Mouse (Mus musculus) frontal cortex, adult 2 months (tissue): ENCODE data around the gene Gm45021. TPM values are rescaled to one million over a fixed set of nuclear protein-coding genes. Genes with fewer than 3 reads are reported as not detected.

Source experiments
- DNase-seq, 2 experiments: peaks; one replicate each; pipeline ENCODE4 v3.0.0; 2022; ENCODE audit warnings: low spot score in 1 of 2; ENCODE audit errors: extremely low spot score in 1 of 2
- polyA plus RNA-seq: library from polyadenylated mRNA; depleted of rRNA; stranded (reverse); fragments of >200 nt; gene quantifications from 2 replicates; pipeline ENCODE4 v1.2.3, GENCODE M21; 2012; rRNA removed

The Gm45021 gene
- not detected in 2 replicates for polyA plus RNA-seq

DNA sequence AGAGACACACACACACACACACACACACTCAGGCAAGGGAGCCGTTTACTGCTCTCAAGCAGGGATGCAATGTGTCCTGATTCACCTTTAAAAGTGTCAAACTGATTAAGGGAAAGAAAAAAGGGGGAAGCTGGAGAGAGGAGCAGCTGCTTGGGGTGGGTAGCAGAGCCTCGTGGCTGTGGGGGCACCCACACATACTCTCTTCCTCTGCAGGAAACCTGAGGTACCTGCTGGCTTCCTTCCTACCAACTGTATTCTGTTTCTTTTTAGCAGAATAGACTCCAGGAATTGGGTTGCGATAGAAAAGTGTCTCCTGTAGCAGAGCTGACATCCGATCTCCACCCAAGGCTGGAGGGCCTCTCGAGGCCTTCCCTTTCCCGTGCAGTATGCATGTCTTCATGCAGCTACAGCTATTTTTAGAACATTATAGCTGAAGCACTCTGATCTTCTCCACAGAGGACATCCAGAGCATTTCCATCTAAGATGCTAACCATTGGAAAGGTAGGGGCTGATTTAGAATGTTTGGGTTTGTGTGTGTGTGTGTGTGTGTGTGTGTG lies at the start of gene Gm45021:
Gene Gm45021, plus strand, starts transcription at position 417 of the 557 bp plus-strand sequence.
- no peak for DNase-seq

DNA sequence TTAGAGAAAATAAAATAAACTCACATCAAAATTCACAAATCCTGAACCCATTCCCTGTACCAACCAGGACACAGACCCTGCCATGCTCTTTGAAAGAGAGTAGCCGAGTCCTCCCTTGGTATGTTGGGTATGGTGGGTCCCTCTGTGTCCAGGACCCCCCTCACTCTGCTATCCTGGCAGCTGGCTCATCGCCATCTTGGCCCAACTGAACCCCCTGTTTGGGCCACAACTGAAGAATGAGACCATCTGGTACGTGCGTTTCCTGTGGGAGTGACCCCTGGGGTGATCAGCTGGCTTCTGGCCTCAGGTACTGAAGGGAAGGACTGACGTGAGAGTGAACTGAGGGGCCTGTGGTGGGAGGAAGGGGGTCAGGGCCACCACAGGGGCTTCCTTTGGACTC lies 49.5 kb upstream of the Gm45021 start:
- DNase-seq = no peak

DNA sequence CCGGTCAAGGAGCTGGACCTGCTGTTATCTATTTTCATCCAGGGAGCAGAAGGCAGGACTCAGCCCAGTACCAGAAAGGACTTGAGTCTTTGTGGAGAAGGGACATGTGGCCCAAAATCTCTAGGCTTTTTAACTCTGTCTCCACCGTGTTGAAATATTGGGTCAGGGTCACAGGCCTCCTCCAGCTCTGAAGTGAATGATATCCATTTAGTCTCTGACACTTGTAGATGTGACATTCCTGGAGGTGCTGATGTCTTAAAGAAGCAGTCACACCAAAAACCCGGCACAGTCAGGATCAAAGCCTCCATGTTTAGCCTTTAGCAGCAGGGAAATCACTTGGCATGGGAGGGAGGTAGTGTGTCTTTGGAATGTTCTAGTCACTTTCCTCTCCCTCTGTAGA lies 48.7 kb upstream of the Gm45021 start:
- no peak for DNase-seq

DNA sequence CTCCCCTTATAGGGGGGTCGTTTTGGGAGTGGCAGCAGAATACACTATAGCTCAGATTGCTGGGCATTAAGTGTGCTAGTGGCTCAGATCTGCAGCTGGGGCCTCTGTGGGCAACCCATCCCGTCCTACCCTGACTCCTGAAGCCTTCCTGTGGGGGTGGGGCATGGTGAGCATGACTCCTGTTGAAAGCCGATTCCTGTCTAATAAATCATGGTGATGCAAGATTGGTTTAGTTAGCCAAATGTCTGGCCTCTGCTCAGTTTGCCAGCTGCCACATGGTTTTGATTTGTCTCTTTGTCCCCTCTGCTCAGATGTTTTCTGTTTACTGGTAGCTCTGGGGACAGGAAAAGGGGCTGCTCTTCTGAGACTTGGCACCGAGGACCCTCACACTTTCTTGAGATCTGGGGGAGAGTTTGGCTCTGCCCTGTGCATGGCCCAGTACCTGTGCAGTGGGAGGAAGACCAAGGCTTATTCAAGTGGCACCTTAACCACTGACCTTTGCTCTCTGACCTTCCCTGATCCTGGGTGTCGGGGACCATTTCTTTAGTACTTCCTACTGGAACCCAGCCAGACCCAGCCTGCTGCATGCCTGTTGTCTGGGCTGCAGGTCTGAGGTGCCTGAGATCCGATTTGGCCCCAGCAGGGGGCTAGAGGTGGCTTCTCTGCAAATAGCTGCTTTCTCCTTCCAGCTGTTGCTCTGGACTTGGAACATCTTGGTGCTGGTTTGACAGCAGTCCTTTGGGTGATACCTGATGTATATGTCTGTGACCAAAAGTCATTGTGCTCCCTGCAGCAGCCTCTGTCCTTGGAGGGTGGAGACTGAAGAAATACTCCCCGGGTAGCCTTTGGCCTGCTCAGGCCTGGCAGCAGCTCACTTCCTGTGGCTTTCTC lies 47.6 kb upstream of the Gm45021 start:
- no peak for DNase-seq

DNA sequence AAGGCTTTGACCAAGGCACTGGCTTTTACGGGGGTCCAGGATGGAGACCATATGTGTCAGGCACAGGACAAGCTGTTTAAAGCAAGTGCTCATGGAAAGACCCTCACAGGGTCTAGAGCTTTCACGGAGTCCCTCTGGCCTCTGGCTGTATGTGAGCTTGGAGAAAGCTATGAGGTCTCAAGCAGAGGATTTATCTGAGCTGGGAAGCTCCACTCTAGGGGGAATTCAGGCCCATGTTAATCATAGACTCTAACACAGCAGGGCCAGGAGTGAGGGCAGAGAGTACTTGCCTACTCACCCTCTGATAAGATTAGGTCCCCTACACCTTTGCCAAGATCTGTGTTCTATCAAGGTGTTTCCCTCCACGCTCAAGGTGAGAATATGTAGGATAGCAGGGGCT lies 46.8 kb upstream of the Gm45021 start:
- DNase-seq = no peak

DNA sequence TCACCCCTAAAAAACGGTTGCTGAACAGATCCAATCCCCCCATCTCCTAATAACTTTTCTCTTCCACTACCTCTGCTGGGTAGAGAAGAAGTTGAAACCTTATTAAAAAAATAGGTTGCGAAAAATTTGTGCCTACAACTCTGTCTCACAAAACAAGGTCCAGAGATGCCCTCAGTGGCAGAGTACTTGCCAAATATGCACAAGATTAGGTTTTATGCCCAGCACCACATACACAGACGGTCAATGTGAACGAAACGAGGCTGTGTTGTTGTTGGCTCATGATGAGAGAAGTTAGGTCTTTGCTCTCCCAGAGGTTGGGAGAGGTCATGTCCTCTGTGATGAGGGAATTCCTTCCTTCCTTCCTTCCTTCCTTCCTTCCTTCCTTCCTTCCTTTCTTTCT lies 44.2 kb upstream of the Gm45021 start:
- DNase-seq = no peak

DNA sequence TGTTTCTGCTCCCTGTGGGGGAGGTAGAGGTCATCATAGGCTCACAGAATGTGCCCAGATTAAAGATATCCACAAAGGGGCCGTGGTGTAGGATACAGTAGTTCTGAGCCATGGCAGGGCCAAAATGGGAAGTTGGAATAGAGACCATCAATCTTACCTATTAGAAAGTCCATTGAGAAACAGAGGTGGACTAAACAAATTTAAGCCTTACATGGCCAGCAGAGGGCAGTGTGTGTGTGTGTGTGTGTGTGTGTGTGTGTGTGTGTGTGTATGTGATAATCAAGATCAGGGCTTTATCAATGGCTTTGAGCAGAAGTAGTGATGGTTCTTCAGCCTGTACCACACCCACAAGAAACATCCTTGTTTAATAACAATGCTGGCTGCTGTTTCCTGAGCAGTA lies 43.1 kb upstream of the Gm45021 start:
- peak in 1 of 2 experiments; percentile 45 for DNase-seq

DNA sequence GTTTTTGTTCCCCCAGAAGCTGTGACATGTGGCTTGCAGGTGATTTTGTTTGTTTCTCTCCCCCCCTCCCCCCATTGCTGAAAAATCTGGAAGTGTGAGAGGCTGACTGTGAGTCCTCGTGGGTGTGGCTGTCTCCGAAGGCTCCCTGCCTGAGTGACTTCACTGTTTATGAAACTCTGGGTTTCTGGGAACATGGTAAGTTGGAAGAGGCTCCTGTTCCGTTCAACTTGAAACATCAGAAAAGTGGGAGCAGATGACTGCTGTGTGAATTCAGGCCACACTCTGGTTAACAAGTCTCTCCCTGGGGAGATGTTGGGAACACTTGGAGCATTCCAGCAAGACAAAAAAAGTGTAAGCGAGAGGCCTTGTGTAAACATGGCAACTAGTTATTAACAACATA lies 42.6 kb upstream of the Gm45021 start:
- DNase-seq = no peak

DNA sequence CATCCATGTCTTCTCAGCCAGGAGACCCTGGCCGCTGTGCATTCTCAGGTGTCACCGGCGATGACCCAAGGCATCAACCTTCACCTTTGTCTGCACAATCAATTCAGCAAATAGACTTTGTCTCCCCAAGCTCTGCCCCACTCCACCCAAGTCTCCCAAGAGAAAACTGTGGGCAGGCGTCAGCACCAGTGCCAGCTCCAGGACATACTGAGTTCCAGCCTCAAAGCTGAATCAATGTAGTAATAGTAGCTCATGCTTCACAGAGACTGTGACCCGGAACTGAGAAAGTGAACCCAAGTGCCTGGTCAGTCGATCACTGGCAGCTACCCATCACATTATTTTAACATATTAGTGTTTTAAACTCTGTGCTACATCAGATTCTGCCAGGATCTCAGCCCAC lies 41.1 kb upstream of the Gm45021 start:
- DNase-seq = no peak

DNA sequence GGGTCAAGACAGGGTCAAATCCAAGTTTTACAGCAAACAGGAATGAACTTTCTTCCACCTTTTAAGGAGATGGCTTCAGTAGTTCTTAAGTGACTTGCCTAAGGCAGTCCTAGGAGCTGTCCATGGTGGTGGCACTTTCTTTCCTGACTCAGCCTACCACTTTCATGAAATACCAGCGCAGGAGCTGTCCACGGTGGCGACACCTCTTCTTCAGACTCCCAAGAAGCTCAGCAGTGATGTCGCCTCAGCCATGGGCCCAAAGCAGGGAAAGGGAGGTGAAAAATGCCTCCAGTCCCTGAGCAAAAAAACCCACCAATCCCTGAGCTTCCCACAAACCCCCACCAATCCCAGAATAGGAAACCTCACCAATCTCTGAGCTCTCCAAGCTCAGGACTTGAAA lies 36.5 kb upstream of the Gm45021 start:
- DNase-seq = no peak

DNA sequence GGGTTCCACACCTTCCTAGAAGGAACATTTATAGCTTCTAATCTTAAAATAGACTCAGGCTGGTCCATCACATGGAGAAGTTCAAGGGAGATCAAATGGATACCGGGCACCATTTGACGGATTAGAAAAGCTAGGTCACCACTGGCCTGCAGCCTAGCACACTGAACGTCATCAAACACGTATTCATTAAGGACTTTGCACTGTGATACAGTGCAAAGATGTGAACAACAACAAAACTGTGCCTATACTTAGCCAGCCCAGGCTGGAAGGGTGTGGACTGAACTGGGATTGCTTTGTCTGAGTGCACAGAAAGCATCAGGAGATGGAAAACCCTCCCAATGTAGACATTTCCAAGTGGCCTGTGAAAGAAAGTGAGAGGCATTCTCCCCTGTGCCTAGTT lies 35.6 kb upstream of the Gm45021 start:
- no peak for DNase-seq

DNA sequence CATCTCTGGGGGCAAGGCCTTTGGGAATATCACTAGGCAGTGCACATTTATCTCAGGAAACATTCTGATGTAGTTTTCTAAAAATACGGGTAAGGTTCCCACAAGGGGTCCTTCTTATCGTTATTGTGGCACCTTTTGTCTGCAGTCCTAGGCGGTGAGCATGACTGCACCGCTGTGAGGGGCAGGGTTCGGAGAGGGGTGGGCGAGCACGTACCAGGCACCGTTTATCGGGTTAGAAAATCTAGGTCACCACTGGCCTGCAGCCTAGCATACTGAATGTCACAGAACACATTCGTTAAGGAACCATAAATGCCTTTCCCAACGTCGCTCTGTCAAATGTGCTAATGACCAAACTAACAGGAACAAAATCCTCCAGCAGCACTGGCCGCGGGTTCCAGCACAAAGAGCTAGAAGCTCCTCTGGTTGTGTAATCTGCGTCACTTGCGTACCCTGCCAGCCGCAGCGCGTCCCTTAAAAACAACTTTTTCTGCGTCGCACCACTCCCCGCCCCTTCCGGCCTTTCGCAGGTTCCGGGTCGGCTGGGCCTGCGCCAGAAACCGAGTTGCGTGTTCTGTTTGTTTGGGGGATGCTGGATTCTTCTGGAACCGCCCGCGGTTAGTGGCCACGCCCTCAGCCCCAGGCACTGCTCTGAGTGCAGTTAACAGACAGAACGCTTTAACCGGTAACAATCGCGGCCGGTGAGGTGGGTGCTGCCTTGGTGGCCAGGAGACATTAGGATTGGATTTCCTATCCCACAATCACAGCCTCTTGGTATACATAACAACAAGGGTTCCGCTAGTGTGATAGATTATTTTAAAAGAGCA lies 34.9 kb upstream of the Gm45021 start, which contains the start of gene Lrrc61:
Gene Lrrc61, plus strand, starts transcription at position 517 of the 824 bp plus-strand sequence.
- DNase-seq = peak; percentile 95 to 98

DNA sequence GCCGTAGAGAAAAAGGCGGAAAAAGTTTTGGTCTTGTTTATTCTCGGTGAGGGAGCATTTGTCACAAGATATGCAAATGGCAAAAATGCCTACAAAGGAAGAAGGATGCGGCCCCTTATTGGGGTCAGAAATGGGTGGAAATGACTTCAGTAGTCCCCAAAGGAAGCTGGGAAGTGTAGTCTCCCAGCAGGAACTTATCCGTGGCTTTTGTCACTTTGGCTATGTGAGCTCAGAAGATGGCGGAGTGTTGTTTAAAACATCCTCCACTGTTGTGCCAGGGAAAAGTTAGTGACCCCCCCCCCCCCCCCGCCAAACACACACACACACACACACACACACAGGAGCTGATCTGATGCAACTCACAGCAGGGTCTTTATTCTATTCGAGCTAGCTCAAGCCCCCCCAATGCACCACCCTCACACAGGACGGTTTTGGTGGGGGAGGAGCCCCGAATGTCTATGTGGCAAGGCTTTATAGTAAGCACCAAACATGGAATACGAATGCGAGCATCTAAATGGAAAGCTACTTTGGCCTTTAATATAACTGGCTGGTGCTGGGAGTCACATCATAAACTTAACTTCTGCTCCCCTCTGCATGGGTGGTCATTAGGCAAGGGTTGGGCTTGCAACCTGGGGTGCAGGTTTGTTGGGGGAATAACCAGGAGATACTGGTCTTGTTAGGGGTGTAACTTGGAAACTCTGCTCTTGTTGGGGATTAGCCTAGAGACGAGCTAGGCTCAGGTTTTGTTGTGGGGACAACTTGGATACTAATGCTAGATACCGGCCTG lies 34.1 kb upstream of the Gm45021 start:
- peak; percentile 68 to 86 for DNase-seq

DNA sequence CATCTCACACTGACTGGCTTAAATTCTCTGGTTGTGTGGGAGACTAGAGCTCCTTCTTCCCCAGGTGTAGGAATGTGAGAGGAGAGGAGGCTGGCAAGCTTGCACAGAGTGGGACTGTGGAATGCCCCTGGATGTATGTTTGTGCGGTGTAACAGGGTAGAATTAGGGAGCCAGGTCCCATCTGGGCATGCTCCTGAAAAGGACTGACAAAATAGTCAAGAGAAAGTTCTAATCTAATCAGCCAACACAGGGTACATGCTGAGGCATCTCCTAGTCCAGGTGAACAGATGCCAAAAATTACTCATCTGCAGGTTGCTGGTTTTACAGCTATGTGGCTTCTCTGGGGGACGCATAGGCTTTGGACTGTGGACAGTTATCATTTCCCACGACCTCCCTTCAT lies 33.5 kb upstream of the Gm45021 start:
- no peak for DNase-seq

DNA sequence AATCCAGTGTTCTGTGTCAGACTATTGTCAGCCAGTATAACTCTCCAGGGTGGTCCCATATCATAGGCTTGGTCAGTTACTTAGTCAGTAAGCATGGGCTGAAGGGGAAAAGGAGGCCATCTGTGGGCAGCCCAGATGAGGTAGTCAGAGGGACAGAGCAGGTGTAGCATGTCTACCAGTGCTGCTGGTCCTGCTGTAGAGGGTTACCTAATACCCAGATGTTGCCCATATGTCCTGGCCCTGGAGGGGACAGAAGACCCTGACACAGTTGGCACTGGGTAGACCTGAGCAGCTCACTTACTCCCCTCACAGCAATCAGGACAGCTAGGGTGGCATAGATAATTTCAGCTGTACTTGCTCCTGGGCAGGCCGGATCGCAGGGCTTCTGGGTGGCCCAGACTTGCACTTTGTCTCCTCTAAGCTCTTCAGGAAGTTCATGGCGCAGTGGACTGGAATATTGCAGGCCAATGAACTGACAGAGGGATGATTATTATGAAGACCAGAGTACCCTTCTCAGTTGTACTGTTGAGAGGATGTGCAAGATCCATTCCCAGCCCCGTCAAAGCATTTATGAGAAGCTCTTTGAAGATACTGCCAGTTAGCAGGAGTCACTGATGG lies 23.6 kb upstream of the Gm45021 start:
- DNase-seq = no peak

DNA sequence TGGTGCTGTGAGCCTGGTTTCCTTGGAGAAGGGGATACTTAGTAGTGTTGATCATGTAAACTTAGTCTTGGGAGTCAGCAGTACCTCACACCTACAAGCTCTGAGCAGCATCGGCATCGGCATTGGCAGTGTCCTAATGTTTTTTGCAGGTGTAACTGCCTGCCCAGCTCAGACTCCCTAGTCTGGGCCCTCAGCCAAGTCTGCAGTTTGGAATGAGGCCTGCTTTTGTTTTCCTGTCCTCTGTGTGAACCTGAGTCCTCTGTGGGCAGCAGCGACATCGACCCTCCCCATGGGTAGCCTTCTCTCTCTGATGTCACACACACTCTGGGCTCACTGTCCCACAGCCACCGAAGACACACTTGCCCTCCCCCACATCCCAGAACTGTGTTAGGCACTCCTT lies 23.1 kb upstream of the Gm45021 start:
- no peak for DNase-seq

DNA sequence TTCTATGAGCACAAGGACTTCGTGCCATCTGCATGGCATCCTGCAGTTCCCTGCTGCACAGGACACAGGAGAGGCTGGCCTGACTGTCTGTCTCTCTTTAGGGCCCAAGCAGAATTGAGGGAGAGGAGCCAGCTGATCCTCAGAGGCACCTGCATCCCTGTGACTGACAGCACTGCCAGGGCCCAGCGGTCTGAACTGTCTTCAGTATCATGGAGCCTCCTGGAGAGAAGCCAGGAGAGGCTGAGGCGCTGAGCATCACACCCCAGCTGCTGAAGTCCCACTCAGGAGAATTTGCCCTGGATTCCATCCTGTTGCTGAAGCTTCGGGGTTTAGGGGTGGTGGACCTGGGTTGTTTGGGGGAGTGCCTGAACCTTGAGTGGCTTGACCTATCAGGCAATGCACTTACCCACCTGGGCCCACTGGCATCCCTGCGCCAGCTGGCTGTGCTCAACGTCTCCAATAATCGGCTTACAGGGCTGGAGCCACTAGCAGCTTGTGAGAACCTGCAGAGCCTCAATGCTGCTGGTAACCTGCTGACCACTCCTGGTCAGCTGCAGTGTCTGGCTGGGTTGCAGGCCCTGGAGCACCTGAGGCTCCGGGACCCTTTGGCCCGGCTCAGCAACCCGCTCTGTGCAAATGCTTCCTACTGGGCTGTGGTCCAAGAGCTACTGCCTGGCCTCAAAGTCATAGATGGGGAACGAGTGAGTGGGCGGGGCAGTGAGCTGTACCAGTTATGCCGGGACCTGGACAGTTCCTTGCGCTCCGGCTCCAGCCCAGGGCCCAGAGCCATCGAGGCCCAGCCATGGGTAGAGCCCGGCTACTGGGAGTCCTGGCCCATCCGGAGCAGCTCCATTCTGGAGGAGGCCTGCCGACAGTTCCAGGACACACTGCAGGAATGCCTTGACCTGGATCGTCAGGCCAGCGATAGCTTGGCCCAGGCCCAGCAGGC lies 21.1 kb upstream of the Gm45021 start:
- no peak for DNase-seq

DNA sequence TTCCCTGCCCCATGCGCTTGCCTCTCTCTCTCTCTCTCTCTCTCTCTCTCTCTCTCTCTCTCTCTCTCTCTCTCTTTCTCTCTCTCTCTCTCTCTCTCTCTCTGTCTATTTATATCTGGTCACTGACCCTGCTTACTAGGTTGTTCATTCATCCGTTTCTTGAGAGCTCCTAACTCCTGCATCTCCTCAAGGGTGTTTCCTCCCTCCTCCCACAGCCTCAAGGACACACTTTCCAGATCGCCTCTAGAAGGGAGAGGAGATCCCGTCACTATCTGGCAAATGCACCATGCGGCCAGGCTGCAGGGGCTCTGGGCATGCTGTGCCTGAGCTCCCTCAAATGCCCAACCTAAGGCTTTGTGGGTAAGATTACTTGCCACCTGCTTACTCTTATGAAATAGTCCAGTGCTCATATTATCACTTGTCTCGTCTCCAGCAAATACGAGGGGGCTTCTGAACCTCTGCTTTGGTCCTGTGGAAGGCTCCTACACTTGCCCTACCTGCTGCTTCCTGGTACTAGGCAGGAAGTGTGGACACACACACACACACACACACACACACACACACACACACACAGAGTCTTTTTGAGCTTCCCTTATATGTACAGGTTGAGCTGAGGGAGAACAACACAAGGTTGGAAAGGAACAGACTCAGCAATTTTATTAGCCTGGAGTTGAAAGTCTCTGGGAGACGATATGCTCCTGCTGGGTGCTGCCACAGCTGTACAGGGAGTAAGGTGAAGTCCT lies 20.2 kb upstream of the Gm45021 start:
- DNase-seq = no peak
